Mouse (Mus musculus) B cell, adult 2 months (primary cell): ENCODE measurements around the gene Got1.

ENCODE experiments used
- DNase-seq, 2 experiments: peaks; one replicate each; pipeline ENCODE4 v3.0.0; 2022

Got1 gene

GRCm38 (mm10) chr19:43478891-43479290, 45.5 kb downstream of the Got1 start:
- DNase-seq: peak; percentile 67 to 69

GRCm38 (mm10) chr19:43477436-43477835, 47.0 kb downstream of the Got1 start:
- no peak for DNase-seq

GRCm38 (mm10) chr19:43476063-43476462, 48.3 kb downstream of the Got1 start:
- no peak for DNase-seq

- DNase-seq: no peak
These were observed 48.8 kb downstream of the Got1 start for GRCm38 (mm10) chr19:43475642-43476041.

- DNase-seq: no peak
These were observed 51.6 kb downstream of the Got1 start for GRCm38 (mm10) chr19:43472781-43473180.

GRCm38 (mm10) chr19:43472331-43472730, 52.1 kb downstream of the Got1 start:
- DNase-seq: no peak

GRCm38 (mm10) chr19:43469333-43469732, 55.1 kb downstream of the Got1 start:
- DNase-seq: no peak

GRCm38 (mm10) chr19:43467927-43468685, 56.3 kb downstream of the Got1 start:
- DNase-seq: no peak

- no peak for DNase-seq
These were observed 58.7 kb downstream of the Got1 start for GRCm38 (mm10) chr19:43465601-43466255.

GRCm38 (mm10) chr19:43465076-43465475, 59.3 kb downstream of the Got1 start:
- no peak for DNase-seq

- DNase-seq: no peak
These were observed 60.1 kb downstream of the Got1 start for GRCm38 (mm10) chr19:43464294-43464687.

- no peak for DNase-seq
These were observed 60.7 kb downstream of the Got1 start for GRCm38 (mm10) chr19:43463546-43464293.

GRCm38 (mm10) chr19:43462141-43462540, 62.3 kb downstream of the Got1 start:
- no peak for DNase-seq

- DNase-seq: no peak
These were observed 63.9 kb downstream of the Got1 start for GRCm38 (mm10) chr19:43460481-43460880.

- DNase-seq: no peak
These were observed 64.5 kb downstream of the Got1 start for GRCm38 (mm10) chr19:43459948-43460347.

GRCm38 (mm10) chr19:43453025-43453424, 71.4 kb downstream of the Got1 start:
- DNase-seq: no peak

- no peak for DNase-seq
These were observed 72.2 kb downstream of the Got1 start for GRCm38 (mm10) chr19:43452176-43452575.

- no peak for DNase-seq
These were observed 72.8 kb downstream of the Got1 start for GRCm38 (mm10) chr19:43451563-43451962.
